Mouse (Mus musculus): ENCODE measurements around the gene Sugt1.
A peak's percentile ranks its signal among the peaks of the same experiment; 100 is the strongest.

Sugt1 gene

GRCm38 (mm10) chr14:79606867-79607266 lies 19.4 kb downstream of the Sugt1 start:
- DNase-seq (ENCODE audit: inconsistent age in 2 of 2, low spot score in 1 of 2) = no peak

GRCm38 (mm10) chr14:79607352-79607751 lies 19.9 kb downstream of the Sugt1 start:
- DNase-seq (ENCODE audit: inconsistent age in 2 of 2, low spot score in 1 of 2) = no peak

- DNase-seq (ENCODE audit: inconsistent age in 2 of 2, low spot score in 1 of 2) = no peak
Measured at GRCm38 (mm10) chr14:79608286-79608685, 20.8 kb downstream of the Sugt1 start.

- peak in 1 of 2 experiments; percentile 52 for DNase-seq (ENCODE audit: inconsistent age in 2 of 2, low spot score in 1 of 2)
Measured at GRCm38 (mm10) chr14:79617121-79617828, 29.8 kb downstream of the Sugt1 start.

GRCm38 (mm10) chr14:79619802-79620201 lies 32.3 kb downstream of the Sugt1 start:
- no peak for DNase-seq (ENCODE audit: inconsistent age in 2 of 2, low spot score in 1 of 2)

- DNase-seq (ENCODE audit: inconsistent age in 2 of 2, low spot score in 1 of 2) = no peak
Measured at GRCm38 (mm10) chr14:79621143-79621542, 33.7 kb downstream of the Sugt1 start.

- DNase-seq (ENCODE audit: inconsistent age in 2 of 2, low spot score in 1 of 2) = no peak
Measured at GRCm38 (mm10) chr14:79632330-79632729, 44.8 kb downstream of the Sugt1 start.

GRCm38 (mm10) chr14:79633196-79633595 lies 45.7 kb downstream of the Sugt1 start:
- DNase-seq (ENCODE audit: inconsistent age in 2 of 2, low spot score in 1 of 2) = peak; percentile 14 to 83

GRCm38 (mm10) chr14:79636814-79637213 lies 49.3 kb downstream of the Sugt1 start:
- DNase-seq (ENCODE audit: inconsistent age in 2 of 2, low spot score in 1 of 2) = peak in 1 of 2 experiments; percentile 54

GRCm38 (mm10) chr14:79642063-79642462 lies 54.6 kb downstream of the Sugt1 start:
- no peak for DNase-seq (ENCODE audit: inconsistent age in 2 of 2, low spot score in 1 of 2)

- DNase-seq (ENCODE audit: inconsistent age in 2 of 2, low spot score in 1 of 2) = no peak
Measured at GRCm38 (mm10) chr14:79645378-79645777, 57.9 kb downstream of the Sugt1 start.

- no peak for DNase-seq (ENCODE audit: inconsistent age in 2 of 2, low spot score in 1 of 2)
Measured at GRCm38 (mm10) chr14:79649680-79650079, 62.2 kb downstream of the Sugt1 start.

- no peak for DNase-seq (ENCODE audit: inconsistent age in 2 of 2, low spot score in 1 of 2)
Measured at GRCm38 (mm10) chr14:79652654-79653053, 65.2 kb downstream of the Sugt1 start.

- DNase-seq (ENCODE audit: inconsistent age in 2 of 2, low spot score in 1 of 2) = no peak
Measured at GRCm38 (mm10) chr14:79658286-79658685, 70.8 kb downstream of the Sugt1 start.

GRCm38 (mm10) chr14:79658748-79659508 lies 71.4 kb downstream of the Sugt1 start:
- DNase-seq (ENCODE audit: inconsistent age in 2 of 2, low spot score in 1 of 2) = no peak

GRCm38 (mm10) chr14:79660467-79660866 lies 73.0 kb downstream of the Sugt1 start:
- no peak for DNase-seq (ENCODE audit: inconsistent age in 2 of 2, low spot score in 1 of 2)

GRCm38 (mm10) chr14:79661005-79661917 lies 73.8 kb downstream of the Sugt1 start:
- DNase-seq (ENCODE audit: inconsistent age in 2 of 2, low spot score in 1 of 2) = peak; percentile 64 to 91

- no peak for DNase-seq (ENCODE audit: inconsistent age in 2 of 2, low spot score in 1 of 2)
Measured at GRCm38 (mm10) chr14:79662001-79662400, 74.5 kb downstream of the Sugt1 start, which contains the start of gene Cnmd. Gene Cnmd, minus strand, starts transcription at chr14:79662170.

GRCm38 (mm10) chr14:79671008-79671407 lies 83.5 kb downstream of the Sugt1 start:
- DNase-seq (ENCODE audit: inconsistent age in 2 of 2, low spot score in 1 of 2) = no peak

- no peak for DNase-seq (ENCODE audit: inconsistent age in 2 of 2, low spot score in 1 of 2)
Measured at GRCm38 (mm10) chr14:79672567-79672966, 85.1 kb downstream of the Sugt1 start.
